Mouse (Mus musculus): ENCODE results near the gene Macf1. TPM values are rescaled to one million over a fixed set of nuclear protein-coding genes. Genes with fewer than 3 reads are reported as not detected.
"Not testable (repeated sequence)": the region's sequence is repeated elsewhere in the genome, so short reads cannot be mapped to it uniquely, and the experiment has no call there.

The Macf1 gene
- polyA plus RNA-seq, 1 experiment from 2014 or later: 75.7 TPM

DNA sequence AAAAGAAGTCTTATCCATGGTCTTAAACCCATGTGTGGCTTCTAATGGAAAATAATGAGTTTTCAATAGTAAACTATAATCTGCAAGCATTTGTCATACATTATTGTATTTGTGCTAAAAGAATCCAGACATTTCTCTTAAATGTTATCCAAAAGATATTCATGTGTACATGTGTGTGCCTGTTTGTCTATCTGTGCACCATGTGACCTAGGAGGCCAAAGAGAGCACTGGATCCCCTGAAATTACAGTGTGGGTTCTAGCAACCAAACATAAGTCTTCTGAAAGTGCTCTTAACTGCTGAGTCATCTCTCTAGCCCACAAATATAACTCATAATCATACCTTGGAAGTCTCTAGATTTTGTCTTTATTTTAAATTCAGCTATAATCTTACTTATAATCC lies 234.9 kb downstream of the Macf1 start:
- Histone ChIP-seq H3K4me3 (ENCODE audit: low read depth, low read length) (no peak overlapping the region), H3K4me2 (ENCODE audit: low read length) (no peak overlapping the region), H3K9ac (ENCODE audit: low read depth, low read length) (no peak overlapping the region), H3K27me3 (ENCODE audit: control insufficient read depth, insufficient read depth, low read depth, low read length) (no peaks in the 10 kb centered on the region), H3K4me1 (ENCODE audit: control insufficient read depth, insufficient read depth, low read length) (no peaks in the 10 kb centered on the region), H3K36me3 (ENCODE audit: control insufficient read depth, insufficient read depth, low read length) (peaks cover 44% of the 10 kb centered on the region), H3K27ac (ENCODE audit: low read length) (no peak overlapping the region), H3K9me3 (replicated peaks; ENCODE audit: control insufficient read depth, low read length, poor library complexity, severe bottlenecking) (no peaks in the 10 kb centered on the region)
- ATAC-seq: no peak

DNA sequence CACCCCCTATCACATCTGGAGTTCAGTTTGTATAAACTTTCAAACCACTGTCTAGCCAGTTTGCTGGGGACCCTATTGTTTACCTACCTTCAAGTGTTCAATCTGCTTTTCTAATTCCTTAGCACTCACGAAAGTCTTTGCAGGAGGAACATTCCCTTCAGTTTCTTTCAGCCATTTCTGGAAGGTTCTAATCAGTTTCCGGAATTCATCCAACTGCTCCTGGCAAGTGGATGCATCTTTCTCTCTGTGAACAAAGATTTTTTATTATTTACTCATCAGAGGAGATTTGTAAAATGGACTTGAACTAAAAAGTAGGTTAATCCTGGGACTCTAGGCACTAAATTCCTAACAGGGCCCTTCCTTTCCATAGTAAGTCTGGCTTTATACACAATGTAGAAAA lies 236.1 kb downstream of the Macf1 start:
- no peak overlapping the region for H3K4me3 ChIP-seq (ENCODE audit: low read depth, low read length)
- H3K36me3 ChIP-seq (ENCODE audit: control insufficient read depth, insufficient read depth, low read length): peaks cover 42% of the 10 kb centered on the region
- ATAC-seq: no peak
- WGBS: 95% methylated on average over 2 of the region's 2 CpGs
- H3K4me1 ChIP-seq (ENCODE audit: control insufficient read depth, insufficient read depth, low read length): no peaks in the 10 kb centered on the region
- no peak overlapping the region for H3K27ac ChIP-seq (ENCODE audit: low read length)
- no peaks in the 10 kb centered on the region for H3K27me3 ChIP-seq (ENCODE audit: control insufficient read depth, insufficient read depth, low read depth, low read length)
- H3K9me3 ChIP-seq (replicated peaks; ENCODE audit: control insufficient read depth, low read length, poor library complexity, severe bottlenecking): no peaks in the 10 kb centered on the region
- H3K4me2 ChIP-seq (ENCODE audit: low read length): no peak overlapping the region
- no peak overlapping the region for H3K9ac ChIP-seq (ENCODE audit: low read depth, low read length)

DNA sequence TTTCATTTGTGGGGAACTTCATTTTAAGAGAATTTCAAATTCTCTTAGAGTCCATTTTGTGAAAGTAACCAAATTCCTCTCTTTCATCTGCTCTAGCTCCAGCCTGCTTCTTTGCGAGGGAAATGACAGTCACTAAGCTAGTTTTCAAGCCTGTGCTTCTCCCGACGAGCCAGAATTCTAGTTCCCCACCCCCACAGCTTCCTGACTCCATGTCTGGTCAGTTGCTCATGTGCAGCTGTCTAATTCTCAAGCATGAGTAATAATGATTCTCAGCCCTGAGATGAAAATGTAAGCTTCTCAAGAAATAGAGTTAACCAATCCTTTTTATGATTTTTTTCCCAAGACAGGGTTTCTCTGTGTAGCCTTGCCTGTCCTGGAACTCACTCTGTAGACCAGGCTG lies 236.9 kb downstream of the Macf1 start:
- H3K36me3 ChIP-seq (ENCODE audit: control insufficient read depth, insufficient read depth, low read length): peaks cover 35% of the 10 kb centered on the region
- no peak overlapping the region for H3K27ac ChIP-seq (ENCODE audit: low read length)
- H3K27me3 ChIP-seq (ENCODE audit: control insufficient read depth, insufficient read depth, low read depth, low read length): no peaks in the 10 kb centered on the region
- H3K4me1 ChIP-seq (ENCODE audit: control insufficient read depth, insufficient read depth, low read length): no peaks in the 10 kb centered on the region
- no peak overlapping the region for H3K4me3 ChIP-seq (ENCODE audit: low read depth, low read length)
- no peaks in the 10 kb centered on the region for H3K9me3 ChIP-seq (replicated peaks; ENCODE audit: control insufficient read depth, low read length, poor library complexity, severe bottlenecking)
- 81% methylated on average over 3 of the region's 3 CpGs for WGBS
- no peak for ATAC-seq
- H3K4me2 ChIP-seq (ENCODE audit: low read length): no peak overlapping the region
- no peak overlapping the region for H3K9ac ChIP-seq (ENCODE audit: low read depth, low read length)

DNA sequence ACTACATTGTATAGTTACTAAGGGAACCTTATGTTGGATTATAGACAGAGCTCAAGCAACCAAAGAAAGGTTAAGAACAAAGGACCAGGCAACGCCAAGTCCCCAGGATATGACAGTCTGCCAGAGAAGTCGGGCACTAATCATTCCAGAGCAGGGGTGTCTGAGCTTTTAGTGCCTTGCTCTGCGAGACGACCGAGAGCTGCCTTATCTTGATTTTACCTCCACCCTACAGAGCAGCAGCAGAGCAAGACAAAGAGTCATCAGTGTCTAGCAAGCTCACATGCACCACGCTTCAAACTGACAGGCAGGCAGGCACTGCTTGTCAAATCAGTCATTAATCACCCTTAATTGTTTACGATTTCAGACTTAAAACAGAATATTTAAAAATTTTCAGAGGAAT lies 237.4 kb downstream of the Macf1 start:
- no peaks in the 10 kb centered on the region for H3K27me3 ChIP-seq (ENCODE audit: control insufficient read depth, insufficient read depth, low read depth, low read length)
- H3K4me2 ChIP-seq (ENCODE audit: low read length): no peak overlapping the region
- H3K4me3 ChIP-seq (ENCODE audit: low read depth, low read length): no peak overlapping the region
- H3K9ac ChIP-seq (ENCODE audit: low read depth, low read length): no peak overlapping the region
- no peak overlapping the region for H3K27ac ChIP-seq (ENCODE audit: low read length)
- 71% methylated on average over 7 of the region's 7 CpGs for WGBS
- no peaks in the 10 kb centered on the region for H3K9me3 ChIP-seq (replicated peaks; ENCODE audit: control insufficient read depth, low read length, poor library complexity, severe bottlenecking)
- ATAC-seq: no peak
- peaks cover 30% of the 10 kb centered on the region for H3K36me3 ChIP-seq (ENCODE audit: control insufficient read depth, insufficient read depth, low read length)
- H3K4me1 ChIP-seq (ENCODE audit: control insufficient read depth, insufficient read depth, low read length): no peaks in the 10 kb centered on the region

DNA sequence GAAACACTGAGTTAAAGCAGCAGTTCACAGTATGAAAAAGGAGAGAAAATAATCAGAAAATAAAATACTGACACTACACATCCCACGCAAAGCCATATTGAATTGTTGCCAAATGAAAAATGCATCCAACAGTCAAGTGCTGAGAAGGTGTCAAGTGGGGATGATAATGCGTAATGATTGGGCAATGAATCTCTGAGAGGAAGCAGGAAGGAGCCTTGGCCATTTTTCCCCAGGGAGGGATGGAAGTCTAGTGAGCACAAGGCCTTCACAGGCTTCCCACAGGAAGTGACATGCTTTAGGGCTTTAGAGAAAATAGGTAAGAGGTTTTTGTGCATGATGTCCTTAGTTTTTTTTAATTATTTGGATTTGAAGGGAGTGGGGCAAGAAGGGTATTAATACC lies 237.9 kb downstream of the Macf1 start:
- H3K4me1 ChIP-seq (ENCODE audit: control insufficient read depth, insufficient read depth, low read length); H3K9me3 ChIP-seq (replicated peaks; ENCODE audit: control insufficient read depth, low read length, poor library complexity, severe bottlenecking); H3K9ac ChIP-seq (ENCODE audit: low read depth, low read length); H3K27ac ChIP-seq (ENCODE audit: low read length); ATAC-seq; H3K27me3 ChIP-seq (ENCODE audit: control insufficient read depth, insufficient read depth, low read depth, low read length); H3K4me2 ChIP-seq (ENCODE audit: low read length); H3K4me3 ChIP-seq (ENCODE audit: low read depth, low read length): not testable (repeated sequence)
- WGBS: 84% methylated on average over 2 of the region's 2 CpGs
- H3K36me3 ChIP-seq (ENCODE audit: control insufficient read depth, insufficient read depth, low read length): peaks cover 27% of the 10 kb centered on the region

DNA sequence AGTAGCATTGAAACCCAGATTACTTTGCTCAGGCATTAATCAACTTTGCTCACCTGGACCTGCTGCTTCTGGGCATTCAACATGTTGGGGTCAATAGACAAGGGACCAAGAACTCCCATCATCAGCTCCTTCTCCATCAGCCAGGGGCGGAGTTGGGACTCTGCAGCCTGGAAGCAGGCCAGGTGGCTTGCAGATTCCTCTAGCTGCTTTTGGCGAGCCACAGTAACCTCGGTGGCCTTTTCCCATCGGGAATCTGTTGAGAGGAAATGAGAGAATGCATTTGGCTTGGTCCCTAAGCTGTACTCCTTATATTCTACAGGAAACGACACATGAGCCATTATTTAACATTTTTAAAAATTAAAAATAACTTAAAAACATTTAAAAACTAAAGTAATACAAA lies 245.7 kb downstream of the Macf1 start:
- H3K36me3 ChIP-seq (ENCODE audit: control insufficient read depth, insufficient read depth, low read length): peaks cover 45% of the 10 kb centered on the region
- H3K4me1 ChIP-seq (ENCODE audit: control insufficient read depth, insufficient read depth, low read length): no peaks in the 10 kb centered on the region
- no peak overlapping the region for H3K27ac ChIP-seq (ENCODE audit: low read length)
- H3K9me3 ChIP-seq (replicated peaks; ENCODE audit: control insufficient read depth, low read length, poor library complexity, severe bottlenecking): no peaks in the 10 kb centered on the region
- no peaks in the 10 kb centered on the region for H3K27me3 ChIP-seq (ENCODE audit: control insufficient read depth, insufficient read depth, low read depth, low read length)
- H3K9ac ChIP-seq (ENCODE audit: low read depth, low read length): no peak overlapping the region
- no peak overlapping the region for H3K4me3 ChIP-seq (ENCODE audit: low read depth, low read length)
- no peak overlapping the region for H3K4me2 ChIP-seq (ENCODE audit: low read length)
- 74% methylated on average over 5 of the region's 5 CpGs for WGBS
- ATAC-seq: no peak

DNA sequence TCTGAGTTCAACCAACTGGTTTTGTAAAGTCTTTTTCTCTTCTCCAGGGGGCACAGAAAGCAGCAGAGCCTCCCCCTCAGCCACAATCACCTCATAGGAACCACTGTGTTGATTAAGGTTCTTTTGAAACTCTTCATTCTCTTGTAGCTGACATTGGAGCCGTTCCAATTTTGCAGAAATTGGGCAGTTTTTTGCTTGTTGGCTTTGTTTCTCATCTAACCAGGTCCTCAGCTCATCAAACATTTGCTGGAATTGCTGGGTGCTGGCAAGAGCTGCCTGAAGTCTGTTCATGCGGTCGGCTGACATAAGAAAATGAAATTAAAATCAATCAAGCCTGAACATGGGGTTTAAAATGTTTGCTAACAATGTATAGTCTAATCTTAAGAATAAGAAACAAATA lies 251.0 kb downstream of the Macf1 start:
- Histone ChIP-seq H3K27me3 (ENCODE audit: control insufficient read depth, insufficient read depth, low read depth, low read length) (no peaks in the 10 kb centered on the region), H3K36me3 (ENCODE audit: control insufficient read depth, insufficient read depth, low read length) (peaks cover 50% of the 10 kb centered on the region), H3K9ac (ENCODE audit: low read depth, low read length) (no peak overlapping the region), H3K4me3 (ENCODE audit: low read depth, low read length) (no peak overlapping the region), H3K9me3 (replicated peaks; ENCODE audit: control insufficient read depth, low read length, poor library complexity, severe bottlenecking) (no peaks in the 10 kb centered on the region), H3K27ac (ENCODE audit: low read length) (no peak overlapping the region), H3K4me1 (ENCODE audit: control insufficient read depth, insufficient read depth, low read length) (no peaks in the 10 kb centered on the region), H3K4me2 (ENCODE audit: low read length) (no peak overlapping the region)
- no peak for ATAC-seq
- WGBS: 87% methylated on average over 3 of the region's 3 CpGs

DNA sequence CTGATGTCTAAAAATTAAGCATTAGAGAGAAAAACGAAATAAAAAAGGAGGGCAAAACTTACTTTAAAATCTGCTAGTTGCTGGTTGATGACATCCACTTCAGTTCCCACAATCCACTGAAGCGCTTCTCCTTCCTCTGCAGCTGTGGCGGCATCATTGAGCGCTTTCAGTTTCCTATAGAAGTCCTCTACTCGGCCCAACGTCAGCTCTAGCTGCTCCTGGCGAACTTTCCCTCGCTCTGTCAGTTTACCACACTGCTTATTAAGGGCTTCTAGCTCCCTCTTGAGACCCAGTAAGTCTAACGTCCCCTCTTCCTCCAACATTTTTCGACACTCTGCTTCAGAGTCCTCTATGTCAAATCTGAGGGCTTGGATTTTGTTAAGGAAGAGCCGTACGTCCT lies 252.2 kb downstream of the Macf1 start:
- Histone ChIP-seq H3K27ac (ENCODE audit: low read length) (no peak overlapping the region), H3K4me1 (ENCODE audit: control insufficient read depth, insufficient read depth, low read length) (no peaks in the 10 kb centered on the region), H3K36me3 (ENCODE audit: control insufficient read depth, insufficient read depth, low read length) (peaks cover 47% of the 10 kb centered on the region), H3K27me3 (ENCODE audit: control insufficient read depth, insufficient read depth, low read depth, low read length) (no peaks in the 10 kb centered on the region), H3K9ac (ENCODE audit: low read depth, low read length) (no peak overlapping the region), H3K4me3 (ENCODE audit: low read depth, low read length) (no peak overlapping the region), H3K4me2 (ENCODE audit: low read length) (no peak overlapping the region), H3K9me3 (replicated peaks; ENCODE audit: control insufficient read depth, low read length, poor library complexity, severe bottlenecking) (no peaks in the 10 kb centered on the region)
- no peak for ATAC-seq
- 87% methylated on average over 12 of the region's 12 CpGs for whole genome bisulfite sequencing

DNA sequence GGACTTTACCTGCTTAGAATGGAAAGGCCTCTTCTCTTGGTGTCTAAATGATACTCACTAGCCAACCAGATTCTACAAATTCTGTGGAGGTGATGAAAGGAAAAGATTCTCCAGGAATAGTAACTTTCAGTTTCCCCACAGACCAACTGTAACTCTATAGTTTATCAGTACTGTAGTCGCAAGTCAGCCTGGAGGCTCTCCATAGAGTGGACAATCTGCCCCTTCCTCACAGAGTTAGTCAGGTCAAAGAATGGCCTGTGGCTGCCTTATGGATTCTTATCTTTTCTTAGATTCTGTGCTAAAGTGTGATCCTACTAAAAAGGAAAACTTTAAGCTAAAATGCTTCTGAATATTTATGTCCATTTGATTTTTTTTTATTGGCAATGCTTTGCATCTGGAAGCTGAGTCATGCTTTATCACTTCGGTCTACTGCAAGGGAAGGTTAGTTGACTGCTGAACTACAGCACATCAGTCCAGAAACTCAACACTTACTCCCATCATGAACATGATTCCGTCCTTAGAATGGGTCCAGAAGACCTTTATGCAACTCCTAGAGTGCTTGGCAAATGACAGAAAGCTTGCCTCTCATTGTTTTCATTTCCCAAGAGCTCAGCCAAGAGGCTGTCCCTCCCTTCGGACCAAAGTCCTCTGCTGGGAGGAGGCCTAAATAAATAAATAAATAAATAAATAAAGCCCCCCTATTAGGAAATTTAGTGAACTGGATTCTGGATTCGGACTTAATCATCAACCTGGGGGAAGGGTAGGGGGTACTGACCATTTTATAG lies 256.1 kb downstream of the Macf1 start:
- no peak for ATAC-seq
- 92% methylated on average over 5 of the region's 5 CpGs for WGBS
- Histone ChIP-seq H3K4me3 (ENCODE audit: low read depth, low read length) (no peak overlapping the region), H3K4me1 (ENCODE audit: control insufficient read depth, insufficient read depth, low read length) (no peaks in the 10 kb centered on the region), H3K4me2 (ENCODE audit: low read length) (no peak overlapping the region), H3K9me3 (replicated peaks; ENCODE audit: control insufficient read depth, low read length, poor library complexity, severe bottlenecking) (no peaks in the 10 kb centered on the region), H3K27me3 (ENCODE audit: control insufficient read depth, insufficient read depth, low read depth, low read length) (no peaks in the 10 kb centered on the region), H3K36me3 (ENCODE audit: control insufficient read depth, insufficient read depth, low read length) (peaks cover 19% of the 10 kb centered on the region), H3K27ac (ENCODE audit: low read length) (no peak overlapping the region), H3K9ac (ENCODE audit: low read depth, low read length) (no peak overlapping the region)

All from midbrain, embryonic 16.5 days (tissue).